Mouse (Mus musculus) limb, embryonic 10.5 days (tissue): ENCODE results near the gene Gm21973. TPM values are rescaled to one million over a fixed set of nuclear protein-coding genes. Genes with fewer than 3 reads are reported as not detected.

Source experiments
- DNase-seq: peaks from one replicate; pipeline ENCODE4 v3.0.0-alpha.2; 2017; ENCODE audit warnings: low spot score
- H3K27ac ChIP-seq: fragments of 300-500 bp; sonication (generic); 2 replicates; pipeline ENCODE4 v1.5.1; 2016; ENCODE audit warnings: mild to moderate bottlenecking
- H3K27me3 ChIP-seq: fragments of 300-500 bp; sonication (generic); 2 replicates; pipeline ENCODE4 v1.6.1; 2016; ENCODE audit warnings: low read depth, mild to moderate bottlenecking; ENCODE audit not compliant: poor library complexity, severe bottlenecking
- H3K36me3 ChIP-seq: fragments of 300-500 bp; sonication (generic); 2 replicates; pipeline ENCODE4 v1.6.1; 2016; ENCODE audit warnings: mild to moderate bottlenecking, moderate library complexity
- H3K4me1 ChIP-seq: fragments of 300-500 bp; sonication (generic); 2 replicates; pipeline ENCODE4 v1.6.1; 2016
- H3K4me3 ChIP-seq: fragments of 300-500 bp; sonication (generic); 2 replicates; pipeline ENCODE4 v1.5.1; 2016; ENCODE audit warnings: mild to moderate bottlenecking, moderate library complexity
- H3K9me3 ChIP-seq: fragments of 300-500 bp; sonication (generic); replicated peaks from 2 replicates; pipeline ENCODE4 v1.6.1; 2016; ENCODE audit warnings: mild to moderate bottlenecking
- WGBS: fragments of 180-500 bp; shearing (Covaris S2); methylation state at CpG from one replicate; pipeline ENCODE4 v1.1.7; 2016; 5-methylcytosine and 5-hydroxymethylcytosine counted together
- polyA plus RNA-seq: library from polyadenylated mRNA; unstranded; fragments of >200 nt; fragmentation: Nextera tagmentation; extraction: Ambion mirVana; gene quantifications from 2 replicates; pipeline ENCODE4 v1.2.1, GENCODE M21; 2016

Gm21973 gene
- polyA plus RNA-seq, 1 experiment from 2014 or later: not detected

- Histone ChIP-seq H3K4me1 (no peaks in the 10 kb centered on the region), H3K36me3 (no peaks in the 10 kb centered on the region), H3K27ac (no peak overlapping the region), H3K9me3 (no peaks in the 10 kb centered on the region), H3K27me3 (no peaks in the 10 kb centered on the region), H3K4me3 (no peak overlapping the region)
- 27% methylated on average over 7 of the region's 7 CpGs for WGBS
- DNase-seq: no peak
These were observed 96.1 kb downstream of the Gm21973 start for GRCm38 (mm10) chr15:10421138-10421784.

GRCm38 (mm10) chr15:10421785-10422144 lies 96.6 kb downstream of the Gm21973 start:
- H3K9me3 ChIP-seq: no peaks in the 10 kb centered on the region
- WGBS: 87% methylated on average over 1 of the region's 1 CpGs

More at GRCm38 (mm10) chr15:10421785-10422144, 96.6 kb downstream of the Gm21973 start:
- no peaks in the 10 kb centered on the region for H3K36me3 ChIP-seq
- H3K4me1 ChIP-seq: no peaks in the 10 kb centered on the region
- H3K4me3 ChIP-seq: no peak overlapping the region
- H3K27ac ChIP-seq: no peak overlapping the region
- DNase-seq: no peak
- no peaks in the 10 kb centered on the region for H3K27me3 ChIP-seq

Other genes starting within 250 kb of the Gm21973 start
- gene Prlr, start 148.1 kb upstream of the Gm21973 start, polyA plus RNA-seq: 0.05 and 0.16 TPM in 2 replicates
- not detected in 2 replicates for gene Agxt2, start 33.2 kb downstream of the Gm21973 start, polyA plus RNA-seq
- 13.0 and 13.2 TPM in 2 replicates for gene Dnajc21, start 145.1 kb downstream of the Gm21973 start, polyA plus RNA-seq
- 144 and 151 TPM in 2 replicates for gene Brix1, start 160.6 kb downstream of the Gm21973 start, polyA plus RNA-seq
- gene Rad1, start 160.6 kb downstream of the Gm21973 start, polyA plus RNA-seq: 53.5 and 53.8 TPM in 2 replicates
- 0.13 TPM in 1 of 2 replicates, not detected in the other for gene Ttc23l, start 233.3 kb downstream of the Gm21973 start, polyA plus RNA-seq